Mouse (Mus musculus) lung, adult 2 months (tissue): ENCODE results near the gene Hykk. TPM values are rescaled to one million over a fixed set of nuclear protein-coding genes. Genes with fewer than 3 reads are reported as not detected.
"Not testable (repeated sequence)": the region's sequence is repeated elsewhere in the genome, so short reads cannot be mapped to it uniquely, and the experiment has no call there.

Source experiments
- DNase-seq: peaks from one replicate; pipeline ENCODE4 v3.0.0; 2022
- H3K4me1 ChIP-seq: fragments of 200-500 bp; 2 replicates; pipeline ENCODE4 v1.6.1; 2011; ENCODE audit warnings: low read length; ENCODE audit not compliant: control insufficient read depth, insufficient read depth
- H3K4me3 ChIP-seq: fragments of 200-500 bp; replicated peaks from 2 replicates; pipeline ENCODE3; 2011; ENCODE audit warnings: low read depth, mild to moderate bottlenecking, control low read depth, low read length; ENCODE audit errors: extremely low read depth
- CTCF ChIP-seq: fragments of 200-500 bp; IDR thresholded peaks from 2 replicates; pipeline ENCODE4 v1.5.1; 2011; ENCODE audit warnings: mild to moderate bottlenecking, low read length, control low read depth; ENCODE audit not compliant: insufficient read depth
- POLR2A ChIP-seq: fragments of 200-500 bp; IDR thresholded peaks from 2 replicates; pipeline ENCODE4 v1.6.1; 2011; ENCODE audit warnings: low read depth, mild to moderate bottlenecking, control low read depth, low read length, borderline replicate concordance; ENCODE audit errors: extremely low read depth
- WGBS: fragments of 180-500 bp; shearing (Covaris S2); methylation state at CpG from one replicate; pipeline ENCODE4 v1.1.7; 2018; 5-methylcytosine and 5-hydroxymethylcytosine counted together
- polyA plus RNA-seq: library from polyadenylated mRNA; depleted of rRNA; stranded (reverse); fragments of >200 nt; gene quantifications from 2 replicates; pipeline ENCODE4 v1.2.3, GENCODE M21; 2012

Hykk gene
- polyA plus RNA-seq, 1 experiment = 2.1 TPM

DNA sequence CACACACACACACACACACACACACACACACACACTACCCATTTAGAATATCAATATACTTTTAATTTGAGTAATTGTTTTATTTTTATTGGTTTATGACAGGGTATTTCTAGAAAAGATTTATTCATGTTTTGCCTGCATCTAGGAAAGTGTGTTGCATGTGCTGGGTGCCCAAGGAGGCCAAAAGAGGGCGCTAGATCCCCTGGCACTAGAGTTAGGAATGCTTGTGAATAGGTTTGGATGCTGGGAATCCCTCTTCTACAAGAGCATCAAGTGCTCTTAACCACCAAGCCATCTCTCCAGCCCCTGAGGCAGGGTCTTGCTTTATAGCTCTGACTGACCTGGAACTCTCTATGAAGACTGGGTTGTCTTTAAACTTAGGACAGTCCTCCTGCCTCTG, 14.7 kb downstream of the Hykk start:
- TF ChIP-seq POLR2A (no peak), CTCF (0 out of 2 replicates have a peak, but pooled peaks have one; percentile 8)
- Histone ChIP-seq H3K4me3 (no peak overlapping the region), H3K4me1 (no peaks in the 10 kb centered on the region)
- DNase-seq = no peak
- 14% methylated on average over 1 of the region's 1 CpGs for WGBS

DNA sequence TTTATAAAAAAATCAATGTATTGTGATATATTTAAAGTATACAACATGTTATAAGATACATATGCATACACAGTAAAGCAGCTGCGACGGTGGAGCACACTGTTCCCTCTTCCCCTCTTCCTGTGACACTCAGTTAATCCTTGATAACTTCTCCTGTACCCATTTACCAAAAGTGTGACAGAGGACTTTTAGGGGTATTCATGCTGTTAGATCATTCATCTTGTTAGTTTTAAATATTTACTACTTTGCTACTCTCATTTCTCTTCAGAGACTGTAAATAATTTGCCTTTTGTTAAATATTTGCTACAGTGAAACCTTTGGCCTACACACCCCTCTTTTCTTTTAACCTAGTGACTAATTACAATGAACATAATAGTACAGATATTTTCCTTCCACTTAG, 15.3 kb downstream of the Hykk start:
- WGBS = 75% methylated on average over 2 of the region's 2 CpGs
- no peaks in the 10 kb centered on the region for H3K4me1 ChIP-seq
- TF ChIP-seq POLR2A (no peak), CTCF (no peak)
- no peak overlapping the region for H3K4me3 ChIP-seq
- DNase-seq = no peak

GRCm38 (mm10) chr9:54942071-54942470, 25.0 kb downstream of the Hykk start:
- DNase-seq = no peak

DNA sequence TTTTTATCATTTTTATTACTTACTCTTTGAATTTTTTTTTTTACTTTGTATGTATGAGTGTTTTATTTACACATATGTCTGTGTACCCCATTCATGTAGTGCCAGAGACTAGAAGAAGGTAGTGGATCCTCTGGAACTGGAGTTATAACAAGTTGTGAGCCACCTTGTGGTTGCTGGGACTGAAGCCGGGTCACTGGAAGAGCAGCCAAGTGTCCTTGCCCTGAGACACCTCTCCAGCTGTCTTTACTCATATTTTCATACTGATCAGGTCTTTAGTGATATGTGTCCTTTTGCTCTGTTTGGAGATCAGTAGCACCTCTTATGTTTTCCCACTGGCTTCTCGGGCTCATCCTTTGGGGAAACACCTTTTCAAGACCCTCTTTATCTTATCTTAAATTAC, 27.4 kb downstream of the Hykk start:
- no peak overlapping the region for H3K4me3 ChIP-seq
- TF ChIP-seq CTCF (no peak), POLR2A (no peak)
- H3K4me1 ChIP-seq = no peaks in the 10 kb centered on the region
- WGBS = 58% methylated on average over 2 of the region's 2 CpGs
- no peak for DNase-seq

More at GRCm38 (mm10) chr9:54942071-54942470, 25.0 kb downstream of the Hykk start:
- TF ChIP-seq POLR2A = no peak
- TF ChIP-seq CTCF = no peak
- Histone ChIP-seq H3K4me3 (no peak overlapping the region), H3K4me1 (no peaks in the 10 kb centered on the region)
- WGBS = 87% methylated on average over 4 of the region's 4 CpGs

GRCm38 (mm10) chr9:54946256-54946655, 29.2 kb downstream of the Hykk start:
- no peak for TF ChIP-seq CTCF
- TF ChIP-seq POLR2A = no peak
- WGBS = 71% methylated on average over 16 of the region's 16 CpGs

GRCm38 (mm10) chr9:54949465-54949864, 32.4 kb downstream of the Hykk start:
- no peak for DNase-seq
- Histone ChIP-seq H3K4me1 (peaks cover 7% of the 10 kb centered on the region), H3K4me3 (no peak overlapping the region)
- TF ChIP-seq CTCF = no peak
- TF ChIP-seq POLR2A = no peak

More at GRCm38 (mm10) chr9:54946256-54946655, 29.2 kb downstream of the Hykk start:
- DNase-seq = no peak
- peaks cover 2% of the 10 kb centered on the region for H3K4me1 ChIP-seq
- no peak overlapping the region for H3K4me3 ChIP-seq

GRCm38 (mm10) chr9:54950162-54950561, 33.1 kb downstream of the Hykk start:
- peak; percentile 7 for DNase-seq
- 30% methylated on average over 8 of the region's 8 CpGs for WGBS
- peak overlapping the region; percentile 98 for H3K4me3 ChIP-seq
- H3K4me1 ChIP-seq = not testable (repeated sequence)

- H3K4me3 ChIP-seq = peak within 1 kb of the TSS; percentile 98
- H3K4me1 ChIP-seq = peaks cover 7% of the 10 kb centered on the region
- under 1% methylated on average over 65 of the region's 65 CpGs for WGBS
- peak; percentile 87 for DNase-seq
- no peak for TF ChIP-seq CTCF
- peak; percentile 89 for TF ChIP-seq POLR2A
Measured at GRCm38 (mm10) chr9:54950575-54951321, 33.7 kb downstream of the Hykk start, which contains the start of the genes Psma4 and AY074887. Psma4 (plus strand) TSS chr9:54950790. AY074887 (minus strand) TSS chr9:54950998.

GRCm38 (mm10) chr9:54961059-54961458, 44.0 kb downstream of the Hykk start:
- 78% methylated on average over 4 of the region's 4 CpGs for WGBS
- Histone ChIP-seq H3K4me1 (no peaks in the 10 kb centered on the region), H3K4me3 (no peak overlapping the region)
- DNase-seq = no peak
- TF ChIP-seq POLR2A (no peak), CTCF (no peak)

- no peak for DNase-seq
- TF ChIP-seq CTCF (no peak), POLR2A (no peak)
- Histone ChIP-seq H3K4me3 (no peak overlapping the region), H3K4me1 (no peaks in the 10 kb centered on the region)
Measured at GRCm38 (mm10) chr9:54963669-54964068, 46.6 kb downstream of the Hykk start.
